Mouse (Mus musculus): ENCODE data around the gene Clptm1.
A peak's percentile ranks its signal among the peaks of the same experiment; 100 is the strongest.

Gene Clptm1

DNA sequence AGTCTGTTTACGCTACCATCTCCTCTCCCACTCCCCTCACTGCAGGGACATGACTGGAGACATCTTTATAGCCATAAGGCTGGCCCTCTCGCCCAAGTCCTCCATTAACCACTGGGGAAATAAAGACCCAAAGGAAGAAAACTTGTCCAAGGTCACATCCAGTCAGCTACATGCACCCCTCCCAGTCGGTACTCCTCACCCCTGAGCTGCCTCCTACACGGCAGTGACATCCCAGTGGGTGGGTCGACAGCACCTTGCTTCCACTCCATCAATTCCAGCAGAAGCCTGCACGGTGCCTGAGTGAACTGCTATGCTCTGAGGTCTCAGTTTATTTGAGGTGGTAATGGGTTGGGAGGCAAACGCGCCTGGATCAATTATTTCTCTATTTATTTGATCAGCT lies 893 bp downstream of the Clptm1 start:
- peak; percentile 20 for DNase-seq

GRCm38 (mm10) chr7:19652614-19653013 lies 12.2 kb downstream of the Clptm1 start:
- DNase-seq: no peak

DNA sequence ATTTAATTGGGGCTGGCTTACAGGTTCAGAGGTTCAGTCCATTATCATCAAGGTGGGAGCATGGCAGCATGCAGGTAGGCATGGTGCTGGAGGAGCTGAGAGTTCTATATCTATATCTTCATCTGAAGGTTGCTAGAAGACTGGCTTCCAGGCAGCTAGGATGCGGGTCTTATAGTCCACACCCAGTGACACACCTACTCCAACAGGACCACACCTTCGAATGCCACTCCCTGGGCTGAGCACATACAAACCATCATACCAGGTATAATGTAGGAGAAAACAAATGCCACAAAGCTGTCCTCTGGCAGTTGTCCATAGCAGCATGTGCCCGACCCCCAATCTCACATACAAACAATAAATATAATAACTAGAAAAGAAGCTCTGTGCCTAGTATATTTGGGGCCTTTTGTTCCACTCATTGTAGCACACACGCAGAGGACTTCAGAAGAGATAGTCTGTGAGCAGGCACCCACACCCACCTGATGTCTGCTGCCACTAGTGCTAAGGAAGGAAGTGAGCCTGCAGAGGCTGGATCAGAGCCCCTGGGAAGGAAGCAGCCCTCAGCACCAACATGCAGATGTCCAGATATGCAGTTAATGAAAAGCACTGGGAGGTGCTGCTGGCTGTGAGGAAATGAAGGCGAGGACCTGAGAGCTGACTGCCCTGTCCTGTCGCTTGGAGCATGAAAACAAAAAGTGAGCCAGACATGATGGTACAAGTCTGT lies 13.6 kb downstream of the Clptm1 start:
- peak; percentile 39 for DNase-seq

GRCm38 (mm10) chr7:19641223-19641622 lies 23.6 kb downstream of the Clptm1 start:
- DNase-seq: no peak

DNA sequence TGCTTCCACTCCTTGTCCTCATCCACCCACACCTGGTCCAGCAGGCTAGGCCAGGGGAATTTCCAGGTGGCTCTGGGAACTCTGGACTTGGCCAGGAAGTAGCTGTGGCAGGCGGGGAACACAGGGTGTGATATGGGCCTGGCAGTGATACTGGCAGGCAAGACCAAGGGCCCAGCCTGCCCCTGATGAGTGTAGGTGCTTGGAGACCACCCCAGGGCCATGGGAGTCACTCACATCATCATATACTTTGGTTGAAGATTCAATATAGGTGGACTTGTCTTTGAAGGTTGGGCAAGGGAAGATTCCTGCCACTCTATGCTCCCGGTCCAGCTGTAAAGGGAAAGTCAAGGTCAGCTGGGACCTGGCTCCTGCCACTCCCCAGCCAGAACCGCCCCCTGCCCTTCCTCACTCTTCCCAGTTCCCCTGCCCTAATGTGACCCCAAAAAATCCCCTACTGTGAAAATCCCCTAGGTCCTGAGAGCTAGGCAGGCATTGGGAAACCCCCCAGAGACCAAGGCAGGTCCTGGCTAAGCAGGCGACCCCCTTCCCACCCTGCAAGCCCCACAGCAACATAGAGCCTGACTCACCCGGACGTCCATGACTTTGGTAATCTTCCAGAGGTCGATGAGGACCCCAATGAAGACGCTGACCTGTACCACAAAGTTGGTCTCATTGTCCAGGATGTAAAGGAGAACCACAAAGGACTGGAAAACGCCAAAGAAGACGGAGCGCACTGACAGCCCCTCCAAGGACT lies 29.6 kb downstream of the Clptm1 start:
- DNase-seq: no peak

- no peak for DNase-seq
These were observed 30.2 kb downstream of the Clptm1 start for GRCm38 (mm10) chr7:19634591-19634990.

- DNase-seq: no peak
These were observed 31.0 kb downstream of the Clptm1 start for GRCm38 (mm10) chr7:19633855-19634254.

DNA sequence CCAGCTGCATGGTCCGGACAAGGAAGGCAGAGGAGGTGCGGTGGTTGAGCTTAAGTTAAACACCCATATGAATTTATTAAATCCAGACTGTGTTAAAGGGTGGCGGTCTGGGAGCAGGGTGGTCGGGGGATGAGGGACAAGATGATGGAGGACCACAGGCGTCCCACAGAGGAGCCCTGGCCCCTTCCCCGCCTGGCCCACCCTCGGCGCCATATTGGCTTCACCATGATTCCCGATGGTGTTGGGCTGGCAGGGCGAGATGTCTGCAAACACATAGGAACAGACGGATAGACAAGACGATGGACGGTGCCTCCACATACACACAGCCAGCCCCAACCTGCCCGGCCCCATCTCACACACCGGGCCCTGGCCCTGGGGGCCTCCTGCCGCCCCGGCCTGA lies 31.6 kb downstream of the Clptm1 start:
- no peak for DNase-seq

DNA sequence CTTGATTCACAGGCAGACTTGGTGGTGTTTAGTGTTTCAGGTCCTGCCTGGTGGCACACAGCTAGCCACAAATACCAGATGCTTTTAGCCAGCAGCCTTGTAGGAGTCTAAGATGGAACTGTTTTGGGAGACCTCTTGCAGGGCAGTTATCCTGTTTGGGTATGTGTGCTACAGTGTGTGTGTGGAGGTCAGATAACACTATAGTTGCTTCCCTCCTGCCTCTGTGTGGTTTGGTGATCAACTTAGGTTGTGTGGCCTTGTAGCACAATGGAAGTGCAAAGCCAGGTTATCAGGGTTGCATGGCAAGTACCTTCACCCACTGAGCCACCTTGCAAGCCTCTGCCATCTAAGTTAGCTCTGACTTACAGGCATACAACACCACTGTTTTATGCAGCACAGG lies 32.1 kb downstream of the Clptm1 start:
- DNase-seq: no peak

GRCm38 (mm10) chr7:19632275-19632674 lies 32.6 kb downstream of the Clptm1 start:
- DNase-seq: no peak

DNA sequence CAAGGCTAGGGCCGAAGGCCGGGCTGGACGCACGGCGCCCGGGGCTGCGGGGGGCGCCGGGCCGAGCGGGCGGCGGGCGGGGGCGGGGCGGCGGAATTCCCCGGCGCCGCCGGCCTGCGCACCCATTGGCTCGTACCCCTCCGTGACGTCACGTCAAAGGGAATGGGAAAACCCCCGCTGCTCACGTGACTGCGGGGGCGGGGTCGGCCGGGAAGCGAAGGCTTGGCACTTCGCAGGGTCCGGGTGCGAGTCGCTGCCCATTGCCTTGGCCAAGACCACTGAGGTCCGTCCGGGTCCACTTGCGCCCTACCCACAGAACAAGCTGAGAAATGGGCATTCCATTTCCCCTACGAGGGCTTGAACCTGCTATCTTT lies 35.5 kb downstream of the Clptm1 start, which contains the start of gene Relb:
TSS of gene Relb (minus strand) at position 78 of the 374 bp plus-strand sequence.
- peak; percentile 97 for DNase-seq

DNA sequence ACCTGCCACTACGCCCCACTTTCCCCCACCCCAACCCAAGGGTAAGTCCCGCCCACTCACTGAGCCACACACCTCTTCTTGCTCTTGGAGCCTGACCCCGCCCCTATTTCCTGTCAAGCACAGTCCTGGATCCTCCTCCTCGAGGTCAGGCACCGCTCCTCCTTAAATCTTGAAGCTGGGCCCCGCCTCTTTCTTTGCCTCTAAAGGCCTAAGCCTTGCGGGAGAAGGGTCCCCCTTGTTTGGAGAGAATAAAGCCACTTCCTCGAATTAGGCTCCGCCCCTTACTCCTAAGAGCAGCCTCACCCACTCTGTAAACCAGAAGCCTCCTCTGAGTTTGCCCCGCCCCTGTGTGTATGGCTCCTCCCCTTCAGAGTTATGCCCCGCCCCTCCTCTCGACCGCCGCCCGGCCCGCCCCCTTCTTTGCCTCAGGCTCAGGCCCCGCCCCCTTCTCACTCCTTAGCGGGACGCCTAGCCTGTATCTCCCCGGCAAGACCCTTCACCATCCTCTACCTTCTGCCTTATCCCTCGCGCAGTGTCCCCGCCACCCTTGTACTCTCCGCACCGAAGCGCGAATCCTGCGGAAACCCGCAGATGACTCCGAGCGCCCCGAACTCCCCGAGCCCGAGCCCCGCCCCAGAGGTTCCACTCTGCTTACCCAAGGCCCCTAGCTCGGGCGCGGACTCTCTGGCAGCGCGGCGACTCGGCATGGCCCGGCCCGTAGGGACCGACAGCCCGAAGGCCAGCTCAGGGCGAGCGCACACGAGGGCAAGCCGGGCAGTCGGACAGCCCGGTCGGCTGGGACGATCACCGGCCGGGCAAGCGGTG lies 36.1 kb downstream of the Clptm1 start:
- DNase-seq: peak; percentile 98

- no peak for DNase-seq
These were observed 36.7 kb downstream of the Clptm1 start for GRCm38 (mm10) chr7:19628192-19628535.

GRCm38 (mm10) chr7:19627721-19628120 lies 37.1 kb downstream of the Clptm1 start:
- DNase-seq: no peak

- DNase-seq: no peak
These were observed 41.4 kb downstream of the Clptm1 start for GRCm38 (mm10) chr7:19623433-19623832.

- DNase-seq: no peak
These were observed 42.6 kb downstream of the Clptm1 start for GRCm38 (mm10) chr7:19622241-19622640.

- no peak for DNase-seq
These were observed 44.0 kb downstream of the Clptm1 start for GRCm38 (mm10) chr7:19620811-19621210.

GRCm38 (mm10) chr7:19619004-19619801 lies 45.6 kb downstream of the Clptm1 start:
- DNase-seq: peak; percentile 87

DNA sequence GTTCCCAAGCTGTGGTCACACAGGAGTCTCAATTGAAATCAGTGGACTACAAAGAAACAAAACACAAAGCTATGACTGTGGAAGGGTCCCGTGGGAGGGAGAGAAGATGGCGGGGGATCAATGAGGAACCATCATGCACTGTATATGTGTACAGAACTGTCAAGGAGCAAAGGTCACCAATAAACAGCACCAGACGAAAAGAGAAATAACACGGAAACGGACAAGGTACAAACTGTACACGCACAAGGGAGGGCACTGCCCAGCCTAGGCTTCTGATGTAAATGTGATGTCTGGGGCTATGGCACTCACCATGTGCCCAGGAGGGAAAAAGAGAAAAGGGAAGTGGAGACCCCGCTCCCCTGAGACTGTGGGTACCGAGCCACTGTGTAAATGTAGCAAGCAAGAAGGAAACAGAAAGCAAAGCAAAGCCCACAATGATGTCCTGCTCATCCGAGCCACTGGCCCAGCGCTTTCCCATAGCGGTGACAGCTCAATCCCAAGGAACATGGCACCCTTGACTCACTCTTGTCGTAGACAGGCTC lies 49.7 kb downstream of the Clptm1 start:
- no peak for DNase-seq

DNA sequence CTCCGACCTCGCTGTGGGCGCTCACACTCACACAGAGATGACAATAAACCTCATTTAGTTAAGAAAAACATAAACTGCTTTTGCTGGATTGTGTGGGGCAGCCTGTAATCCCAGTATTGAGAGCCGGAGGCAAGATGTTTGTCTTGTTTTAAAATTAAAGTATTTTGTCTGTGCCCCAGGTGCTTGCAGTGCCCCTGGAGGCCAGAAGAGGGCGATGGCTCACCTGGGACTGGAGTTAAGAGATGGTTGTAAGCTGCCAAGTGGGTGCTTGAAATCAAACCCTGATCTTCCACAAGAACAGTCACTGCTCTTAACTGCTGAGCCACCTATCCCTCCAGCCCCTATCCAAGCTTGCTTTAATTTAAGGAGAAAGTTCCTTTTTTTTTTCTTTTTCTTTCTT lies 53.9 kb downstream of the Clptm1 start:
- no peak for DNase-seq

DNA sequence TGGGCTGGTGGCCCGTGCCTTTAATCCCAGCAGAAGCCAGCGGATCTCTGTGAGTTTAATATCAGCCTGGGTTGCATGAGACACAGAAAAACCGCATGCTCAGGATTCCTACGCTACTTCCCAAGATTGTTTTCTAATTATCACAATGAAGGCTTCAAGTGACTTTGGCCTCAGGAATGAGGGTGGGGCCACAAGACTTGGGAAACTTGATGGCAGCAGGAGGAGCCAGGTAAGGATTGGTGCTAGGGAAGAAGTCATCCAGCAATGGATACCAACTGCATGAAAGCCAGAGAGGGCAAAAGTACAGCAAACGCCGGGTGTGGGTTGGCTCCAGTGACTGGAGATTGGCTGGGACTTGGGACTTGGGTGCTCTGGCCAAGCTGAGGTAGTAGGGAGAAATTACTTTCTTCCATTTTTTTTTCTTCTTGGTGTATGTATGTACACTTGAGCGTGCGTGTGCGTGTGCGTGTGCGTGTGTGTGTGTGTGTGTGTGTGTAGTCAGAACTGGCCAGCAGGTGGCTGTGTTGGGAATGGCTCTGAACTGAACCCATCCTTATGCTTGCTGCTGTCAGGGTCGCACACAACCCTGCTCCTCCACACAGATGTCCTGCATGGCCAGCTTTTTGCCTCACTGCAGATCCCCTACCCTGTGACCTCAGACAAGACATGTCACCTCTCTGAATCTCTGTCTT lies 55.0 kb downstream of the Clptm1 start:
- peak; percentile 26 for DNase-seq

DNA sequence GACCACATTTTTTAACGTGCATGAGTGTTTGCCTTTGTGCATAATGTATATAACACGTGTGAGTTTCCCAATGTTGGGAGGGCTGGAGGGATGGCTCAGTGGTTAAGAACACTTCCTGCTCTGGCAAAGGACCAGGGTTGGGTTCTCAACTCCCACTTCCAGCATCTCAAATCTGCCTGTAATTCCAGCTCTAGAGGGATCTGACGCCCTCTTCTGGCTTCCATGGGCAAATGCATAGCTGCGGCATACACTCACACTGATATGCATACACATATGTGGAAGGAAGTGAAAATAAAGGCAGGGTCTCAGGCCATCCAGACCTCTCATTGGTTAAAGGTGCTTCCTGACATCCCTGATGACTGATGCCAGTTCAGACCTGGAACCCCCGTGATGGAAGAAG lies 57.5 kb downstream of the Clptm1 start:
- DNase-seq: no peak
